Mouse (Mus musculus) megakaryocyte, embryonic 14.5 days (primary cell): ENCODE measurements at regions not wholly inside any gene's neighbourhood (a gene's known extent, or its start where the extent isn't known, plus 50 kb on each side); places are given as distances from the start of the nearest gene placed in this dataset.

ENCODE experiments used
- H3K27me3 ChIP-seq: replicated peaks from 2 replicates; pipeline ENCODE3; 2012; ENCODE audit warnings: inconsistent platforms
- H3K36me3 ChIP-seq: replicated peaks from 2 replicates; pipeline ENCODE3; 2012; ENCODE audit warnings: low read length, inconsistent platforms, mixed read lengths
- H3K4me1 ChIP-seq: 2 replicates; pipeline ENCODE4 v1.6.1; 2012; ENCODE audit warnings: inconsistent platforms
- H3K4me3 ChIP-seq: replicated peaks from 2 replicates; pipeline ENCODE3; 2012; ENCODE audit warnings: moderate library complexity, mild to moderate bottlenecking, inconsistent platforms
- H3K9me3 ChIP-seq: 2 replicates; pipeline ENCODE4 v1.6.1; 2012; ENCODE audit warnings: inconsistent platforms
- FLI1 ChIP-seq: IDR thresholded peaks from 2 replicates; pipeline ENCODE4 v1.6.1; 2012; ENCODE audit warnings: low read length, inconsistent platforms, mixed read lengths
- GATA1 ChIP-seq: IDR thresholded peaks from 3 replicates; pipeline ENCODE4 v1.6.1; 2012; ENCODE audit warnings: mixed read lengths, low read length, inconsistent platforms, borderline replicate concordance

- Histone ChIP-seq H3K4me1 (no peaks in the 10 kb centered on the region), H3K9me3 (no peaks in the 10 kb centered on the region), H3K4me3 (no peak overlapping the region), H3K27me3 (no peaks in the 10 kb centered on the region), H3K36me3 (no peaks in the 10 kb centered on the region)
- no peak for TF ChIP-seq GATA1
- no peak for TF ChIP-seq FLI1
Measured at GRCm38 (mm10) chr11:71636111-71636510, 113.6 kb upstream of the Wscd1 start.

GRCm38 (mm10) chr11:71636785-71637184 is 112.9 kb upstream of the Wscd1 start:
- TF ChIP-seq FLI1 (no peak), GATA1 (no peak)
- H3K4me3 ChIP-seq = no peak overlapping the region
- no peaks in the 10 kb centered on the region for H3K4me1 ChIP-seq
- no peaks in the 10 kb centered on the region for H3K27me3 ChIP-seq
- no peaks in the 10 kb centered on the region for H3K9me3 ChIP-seq
- no peaks in the 10 kb centered on the region for H3K36me3 ChIP-seq

GRCm38 (mm10) chr11:71642886-71643285 is 106.8 kb upstream of the Wscd1 start:
- no peak overlapping the region for H3K4me3 ChIP-seq
- H3K36me3 ChIP-seq = no peaks in the 10 kb centered on the region
- TF ChIP-seq FLI1 = no peak
- TF ChIP-seq GATA1 = no peak
- H3K27me3 ChIP-seq = no peaks in the 10 kb centered on the region
- no peaks in the 10 kb centered on the region for H3K9me3 ChIP-seq
- H3K4me1 ChIP-seq = no peaks in the 10 kb centered on the region

- no peaks in the 10 kb centered on the region for H3K27me3 ChIP-seq
Measured at GRCm38 (mm10) chr11:71651756-71652380, 97.9 kb upstream of the Wscd1 start.

GRCm38 (mm10) chr11:71652381-71652775 is 97.3 kb upstream of the Wscd1 start:
- H3K27me3 ChIP-seq = no peaks in the 10 kb centered on the region
- no peak overlapping the region for H3K4me3 ChIP-seq
- H3K9me3 ChIP-seq = no peaks in the 10 kb centered on the region
- H3K4me1 ChIP-seq = no peaks in the 10 kb centered on the region
- no peaks in the 10 kb centered on the region for H3K36me3 ChIP-seq
- TF ChIP-seq GATA1 (no peak), FLI1 (no peak)

More at GRCm38 (mm10) chr11:71651756-71652380, 97.9 kb upstream of the Wscd1 start:
- Histone ChIP-seq H3K9me3 (no peaks in the 10 kb centered on the region), H3K4me3 (no peak overlapping the region), H3K4me1 (no peaks in the 10 kb centered on the region), H3K36me3 (no peaks in the 10 kb centered on the region)
- no peak for TF ChIP-seq FLI1
- TF ChIP-seq GATA1 = no peak

GRCm38 (mm10) chr11:71658346-71658745 is 91.4 kb upstream of the Wscd1 start:
- H3K36me3 ChIP-seq = no peaks in the 10 kb centered on the region
- no peak overlapping the region for H3K4me3 ChIP-seq
- H3K4me1 ChIP-seq = no peaks in the 10 kb centered on the region
- no peaks in the 10 kb centered on the region for H3K27me3 ChIP-seq
- TF ChIP-seq FLI1 (no peak), GATA1 (no peak)
- no peaks in the 10 kb centered on the region for H3K9me3 ChIP-seq

GRCm38 (mm10) chr11:71670111-71671050 is 79.3 kb upstream of the Wscd1 start:
- Histone ChIP-seq H3K27me3 (peaks cover 2% of the 10 kb centered on the region), H3K4me3 (peak overlapping the region; percentile 44), H3K36me3 (no peaks in the 10 kb centered on the region), H3K4me1 (peaks cover 9% of the 10 kb centered on the region), H3K9me3 (no peaks in the 10 kb centered on the region)
- TF ChIP-seq FLI1 (no peak), GATA1 (no peak)

- Histone ChIP-seq H3K4me3 (no peak overlapping the region), H3K27me3 (peaks cover 2% of the 10 kb centered on the region), H3K36me3 (no peaks in the 10 kb centered on the region), H3K9me3 (no peaks in the 10 kb centered on the region), H3K4me1 (peaks cover 9% of the 10 kb centered on the region)
- no peak for TF ChIP-seq FLI1
- no peak for TF ChIP-seq GATA1
Measured at GRCm38 (mm10) chr11:71672171-71673050, 77.3 kb upstream of the Wscd1 start.

- Histone ChIP-seq H3K4me1 (peaks cover 9% of the 10 kb centered on the region), H3K4me3 (no peak overlapping the region), H3K9me3 (no peaks in the 10 kb centered on the region), H3K36me3 (no peaks in the 10 kb centered on the region), H3K27me3 (peaks cover 2% of the 10 kb centered on the region)
- TF ChIP-seq FLI1 (no peak), GATA1 (no peak)
Measured at GRCm38 (mm10) chr11:71674319-71674718, 75.4 kb upstream of the Wscd1 start.
